Mouse (Mus musculus): Measurements from ENCODE around the gene Trim65.
"Not testable (repeated sequence)": the region's sequence is repeated elsewhere in the genome, so short reads cannot be mapped to it uniquely, and the experiment has no call there.

Trim65 gene

GRCm38 (mm10) chr11:116138468-116139138, 7.7 kb upstream of the Trim65 start, which contains the start of gene Mrpl38:
Gene Mrpl38 (minus strand): TSS chr11:116138868.
- peak; percentile 97 for DNase-seq (ENCODE audit: low read depth, low spot score)

- peak; percentile 23 for DNase-seq (ENCODE audit: low read depth, low spot score)
These were observed 7.2 kb upstream of the Trim65 start for GRCm38 (mm10) chr11:116138096-116138467.

GRCm38 (mm10) chr11:116134171-116134570, 3.2 kb upstream of the Trim65 start:
- no peak for DNase-seq (ENCODE audit: low read depth, low spot score)

- peak; percentile 63 for DNase-seq (ENCODE audit: low read depth, low spot score)
These were observed 2.6 kb upstream of the Trim65 start for GRCm38 (mm10) chr11:116133497-116133896.

GRCm38 (mm10) chr11:116132366-116133333, 1.7 kb upstream of the Trim65 start:
- peak; percentile 41 for DNase-seq (ENCODE audit: low read depth, low spot score)

- DNase-seq (ENCODE audit: low read depth, low spot score): peak; percentile 34
These were observed 632 bp upstream of the Trim65 start for GRCm38 (mm10) chr11:116131349-116132170.

GRCm38 (mm10) chr11:116129993-116130487, 888 bp downstream of the Trim65 start:
- peak; percentile 43 for DNase-seq (ENCODE audit: low read depth, low spot score)

- no peak for DNase-seq (ENCODE audit: low read depth, low spot score)
These were observed 1.7 kb downstream of the Trim65 start for GRCm38 (mm10) chr11:116129091-116129790.

- DNase-seq (ENCODE audit: low read depth, low spot score): no peak
These were observed 2.9 kb downstream of the Trim65 start for GRCm38 (mm10) chr11:116127986-116128385.

- no peak for DNase-seq (ENCODE audit: low read depth, low spot score)
These were observed 3.6 kb downstream of the Trim65 start, which contains the start of gene Trim47 for GRCm38 (mm10) chr11:116127156-116127980. Gene Trim47 (minus strand): TSS chr11:116127210.

- DNase-seq (ENCODE audit: low read depth, low spot score): no peak
These were observed 4.7 kb downstream of the Trim65 start for GRCm38 (mm10) chr11:116126261-116126660.

GRCm38 (mm10) chr11:116121731-116122245, 9.1 kb downstream of the Trim65 start:
- not testable (repeated sequence) for DNase-seq (ENCODE audit: low read depth, low spot score)

GRCm38 (mm10) chr11:116117819-116118218, 13.1 kb downstream of the Trim65 start:
- DNase-seq (ENCODE audit: low read depth, low spot score): no peak

- DNase-seq (ENCODE audit: low read depth, low spot score): peak; percentile 78
These were observed 13.7 kb downstream of the Trim65 start for GRCm38 (mm10) chr11:116117241-116117640.

- DNase-seq (ENCODE audit: low read depth, low spot score): no peak
These were observed 19.2 kb downstream of the Trim65 start for GRCm38 (mm10) chr11:116111611-116112203.

GRCm38 (mm10) chr11:116111067-116111466, 19.9 kb downstream of the Trim65 start:
- no peak for DNase-seq (ENCODE audit: low read depth, low spot score)

- DNase-seq (ENCODE audit: low read depth, low spot score): peak; percentile 78
These were observed 20.4 kb downstream of the Trim65 start for GRCm38 (mm10) chr11:116110540-116110939.

- DNase-seq (ENCODE audit: low read depth, low spot score): peak; percentile 76
These were observed 20.8 kb downstream of the Trim65 start for GRCm38 (mm10) chr11:116110131-116110530.

- no peak for DNase-seq (ENCODE audit: low read depth, low spot score)
These were observed 21.4 kb downstream of the Trim65 start for GRCm38 (mm10) chr11:116109441-116110081.
